Mouse (Mus musculus) leukemia stem cell, adult 10-12 weeks (primary cell): ENCODE measurements around the gene Slc35c2. TPM values are rescaled to one million over a fixed set of nuclear protein-coding genes. Genes with fewer than 3 reads are reported as not detected.

ENCODE experiments used
- polyA plus RNA-seq: library from polyadenylated mRNA; stranded (reverse); fragments of >175 nt; gene quantifications from 2 replicates; pipeline ENCODE4 v1.2.3, GENCODE M21; 2012; ENCODE audit warnings: low replicate concordance

Slc35c2 gene
- 73.8 and 106 TPM in 2 replicates for polyA plus RNA-seq

DNA sequence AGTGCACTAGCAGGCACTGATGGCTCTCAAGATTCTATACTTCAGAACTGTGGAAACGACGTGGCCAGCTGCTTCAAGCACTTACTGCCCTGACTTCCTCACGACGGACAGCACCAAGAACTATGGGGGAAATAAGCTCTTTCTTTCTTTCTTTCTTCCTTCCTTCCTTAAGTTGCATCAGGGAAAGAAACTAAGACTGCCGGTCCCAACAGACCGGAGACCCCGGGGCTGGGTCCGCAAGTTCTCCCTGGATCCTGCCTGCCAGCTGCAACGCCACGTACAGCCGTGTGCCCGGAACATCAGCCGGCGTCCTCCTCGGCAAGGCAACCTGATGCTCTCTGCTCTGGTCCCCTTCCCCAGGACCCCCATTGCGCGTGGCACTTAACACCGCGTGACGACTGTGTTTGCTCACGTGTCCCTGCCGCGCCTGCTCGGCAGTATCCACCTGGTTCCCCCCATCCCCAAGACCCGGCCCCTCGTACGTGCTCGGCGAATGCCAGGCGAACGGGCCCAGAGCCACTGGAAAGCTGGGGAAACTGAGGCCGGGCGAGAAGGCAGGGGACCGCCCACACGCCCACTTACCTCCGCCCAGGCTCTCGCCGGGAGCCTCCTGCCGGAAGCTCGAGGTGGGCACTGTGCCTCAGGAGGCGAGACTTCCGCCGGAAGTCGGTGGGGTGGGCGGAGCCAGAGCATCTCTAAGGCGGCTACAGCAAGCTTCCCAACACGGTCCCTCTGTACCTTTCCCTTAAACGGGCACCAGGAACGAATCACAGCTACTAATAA is at the start of gene Slc35c2:
Gene Slc35c2 (minus strand): TSS at position 668 of the 783 bp plus-strand sequence.

DNA sequence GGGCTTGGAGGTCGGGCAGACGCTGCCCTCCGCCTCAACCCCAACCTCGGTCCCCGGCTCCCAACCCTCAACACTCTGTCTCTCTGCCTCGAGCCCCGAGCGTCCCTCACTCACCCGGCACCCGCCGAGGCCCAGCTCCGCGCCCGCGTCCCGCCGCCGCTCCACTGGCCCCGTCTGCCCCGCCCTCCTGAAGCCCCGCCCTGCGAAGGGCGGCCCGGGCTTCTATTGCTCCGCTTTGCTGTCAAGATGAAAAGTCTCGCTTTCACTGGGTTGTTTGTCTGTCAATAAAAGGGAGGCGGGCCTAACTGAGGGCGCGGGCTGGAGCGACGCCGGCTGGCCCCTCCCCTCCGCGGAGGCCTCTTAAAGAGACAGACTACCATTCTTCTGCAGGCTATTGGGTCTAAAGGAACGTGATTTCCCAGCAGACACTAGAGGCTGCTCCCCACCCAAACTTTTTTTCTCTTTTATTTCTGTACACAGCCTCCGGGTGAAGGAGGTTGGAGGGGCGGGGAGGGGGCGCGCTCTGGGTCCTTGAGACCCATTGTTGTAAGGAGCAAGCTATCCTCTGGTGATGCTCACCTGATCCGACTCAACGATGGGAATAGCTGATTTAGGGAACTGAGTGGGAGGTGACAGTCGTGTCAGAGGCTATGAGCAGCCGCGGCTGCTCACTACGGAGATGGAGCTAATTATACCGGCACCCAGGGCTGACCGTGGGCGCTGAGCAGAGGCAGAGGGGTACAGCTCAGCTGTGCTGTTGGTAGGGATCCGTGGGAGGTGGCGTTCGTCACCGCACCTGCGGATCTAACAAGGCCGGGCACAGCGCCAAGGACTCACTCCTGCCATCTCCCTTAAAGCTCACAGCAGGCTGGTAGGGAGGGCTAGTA is 38.9 kb upstream of the Slc35c2 start, which contains the start of gene Elmo2:
Gene Elmo2 (minus strand): TSS at position 176 of the 887 bp plus-strand sequence.

GRCm38 (mm10) chr2:165234613-165235291 is 52.9 kb downstream of the Slc35c2 start, which contains the start of gene Cdh22:
Gene Cdh22 (minus strand): TSS chr2:165234853.

Other genes starting within 250 kb of the Slc35c2 start
- 0.64 and 2.4 TPM in 2 replicates for gene Cd40, start 232.2 kb downstream of the Slc35c2 start, polyA plus RNA-seq
- gene 1700025C18Rik, start 197.1 kb downstream of the Slc35c2 start, polyA plus RNA-seq, result not detected in 2 replicates
- gene Cdh22, start 53.0 kb downstream of the Slc35c2 start, polyA plus RNA-seq, result 0.24 and 0.25 TPM in 2 replicates
- 4.7 and 25.3 TPM in 2 replicates for gene Elmo2, start 38.6 kb upstream of the Slc35c2 start, polyA plus RNA-seq
- not detected in 2 replicates for gene Zfp663, start 80.9 kb upstream of the Slc35c2 start, polyA plus RNA-seq
- 0.03 TPM in 1 of 2 replicates, not detected in the other for gene Zfp334, start 100.4 kb upstream of the Slc35c2 start, polyA plus RNA-seq
- gene Ocstamp, start 112.5 kb upstream of the Slc35c2 start, polyA plus RNA-seq, result 0.34 and 0.46 TPM in 2 replicates
- 0.80 and 1.4 TPM in 2 replicates for gene Slc13a3, start 185.4 kb upstream of the Slc35c2 start, polyA plus RNA-seq
- gene Trp53rka, start 205.5 kb upstream of the Slc35c2 start, polyA plus RNA-seq, result 7.2 and 33.4 TPM in 2 replicates
- 0.05 TPM in 1 of 2 replicates, not detected in the other for gene Slc2a10, start 215.9 kb upstream of the Slc35c2 start, polyA plus RNA-seq